Mouse (Mus musculus): Measurements from ENCODE around the gene Ccdc61. TPM values are rescaled to one million over a fixed set of nuclear protein-coding genes. Genes with fewer than 3 reads are reported as not detected.
A peak's percentile ranks its signal among the peaks of the same experiment; 100 is the strongest.

Gene Ccdc61
- polyA plus RNA-seq (2012; rRNA removed): 13.0 and 25.5 TPM in 2 replicates

DNA sequence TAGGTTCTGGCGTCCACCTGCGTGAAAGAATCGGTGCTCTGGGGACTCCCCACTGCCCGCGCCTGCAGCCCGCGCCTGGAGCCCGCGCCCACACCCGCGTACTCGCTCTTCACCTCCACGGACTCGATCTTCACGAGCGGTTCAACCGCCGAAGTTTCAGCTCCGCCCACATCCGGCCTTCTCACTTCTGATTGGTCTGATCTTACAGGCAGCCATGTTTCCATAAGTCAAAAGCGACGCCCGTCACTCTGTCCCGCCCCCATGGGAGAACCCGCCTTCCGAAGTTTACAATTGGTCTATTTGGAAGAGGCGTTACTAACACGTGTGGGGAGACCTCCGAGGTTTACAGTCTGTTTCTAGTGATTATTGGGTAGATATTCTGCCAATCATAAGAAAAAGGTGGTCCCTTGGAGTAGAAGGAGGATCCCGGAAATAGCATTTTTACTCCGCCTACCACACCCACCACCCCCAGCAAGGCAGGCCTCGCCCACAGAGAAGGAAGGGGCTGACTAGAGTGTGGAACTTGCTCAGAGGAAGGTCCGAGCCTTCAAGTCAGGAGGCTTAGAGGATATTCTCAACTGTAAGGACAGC lies at the start of gene Ccdc61:
Gene Ccdc61 (minus strand): TSS at position 175 of the 591 bp plus-strand sequence.
- DNase-seq (ENCODE audit: low read depth in 1 of 2, low spot score in 2 of 2): peak; percentile 92 to 99
- TF ChIP-seq CTCF (IDR thresholded peaks at IDR 0.05; ENCODE audit: extremely low read depth, insufficient read depth, insufficient read length, insufficient replicate concordance): no peak
- TF ChIP-seq POLR2A (IDR thresholded peaks at IDR 0.05; ENCODE audit: low read depth, low read length): peak; percentile 72
- under 1% methylated on average over 33 of the region's 33 CpGs for WGBS
- Histone ChIP-seq H3K36me3 (ENCODE audit: control insufficient read depth, insufficient read depth, low read length) (no peaks in the 10 kb centered on the region), H3K4me1 (ENCODE audit: control insufficient read depth, insufficient read depth, insufficient read length) (no peaks in the 10 kb centered on the region; the same call in 1 of the 2 replicates), H3K4me3 (ENCODE audit: extremely low read depth, insufficient read depth, insufficient read length) (peak within 1 kb of the TSS; percentile 81), H3K27me3 (ENCODE audit: control insufficient read depth, insufficient read depth, low read length) (no peaks in the 10 kb centered on the region), H3K27ac (ENCODE audit: insufficient read depth, low read length) (peak within 1 kb of the TSS; percentile 36; the same call in 1 of the 2 replicates)

DNA sequence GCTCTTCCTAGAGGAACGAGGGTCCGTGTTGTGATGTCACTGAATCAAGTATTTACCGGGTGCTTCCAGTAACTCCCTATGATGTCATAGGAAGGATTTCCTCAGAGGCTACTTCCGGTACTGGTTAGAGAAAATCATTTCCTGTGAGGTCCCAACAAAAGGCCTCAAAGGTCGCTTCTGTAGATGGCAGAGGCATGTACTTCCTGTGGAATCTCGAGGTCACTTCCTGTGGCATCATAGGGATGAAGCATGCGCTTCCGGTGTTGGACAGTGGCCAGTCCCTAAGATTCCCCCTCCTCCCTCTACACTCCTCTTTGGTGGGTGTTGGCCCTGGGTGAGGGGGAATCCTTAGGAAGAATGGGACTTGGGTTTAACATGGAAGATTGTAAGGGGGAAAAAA lies 49.2 kb upstream of the Ccdc61 start:
- WGBS: 20% methylated on average over 8 of the region's 8 CpGs
- Histone ChIP-seq H3K27ac (ENCODE audit: insufficient read depth, low read length) (no peak overlapping the region), H3K36me3 (ENCODE audit: control insufficient read depth, insufficient read depth, low read length) (no peaks in the 10 kb centered on the region), H3K4me3 (ENCODE audit: extremely low read depth, insufficient read depth, insufficient read length) (no peak overlapping the region), H3K27me3 (ENCODE audit: control insufficient read depth, insufficient read depth, low read length) (peaks cover 27% of the 10 kb centered on the region), H3K4me1 (ENCODE audit: control insufficient read depth, insufficient read depth, insufficient read length) (peaks cover 8% of the 10 kb centered on the region; the same call in 1 of the 2 replicates)
- TF ChIP-seq POLR2A (IDR thresholded peaks at IDR 0.05; ENCODE audit: low read depth, low read length): no peak
- TF ChIP-seq CTCF (IDR thresholded peaks at IDR 0.05; ENCODE audit: extremely low read depth, insufficient read depth, insufficient read length, insufficient replicate concordance): no peak
- no peak for DNase-seq (ENCODE audit: low read depth in 1 of 2, low spot score in 2 of 2)

DNA sequence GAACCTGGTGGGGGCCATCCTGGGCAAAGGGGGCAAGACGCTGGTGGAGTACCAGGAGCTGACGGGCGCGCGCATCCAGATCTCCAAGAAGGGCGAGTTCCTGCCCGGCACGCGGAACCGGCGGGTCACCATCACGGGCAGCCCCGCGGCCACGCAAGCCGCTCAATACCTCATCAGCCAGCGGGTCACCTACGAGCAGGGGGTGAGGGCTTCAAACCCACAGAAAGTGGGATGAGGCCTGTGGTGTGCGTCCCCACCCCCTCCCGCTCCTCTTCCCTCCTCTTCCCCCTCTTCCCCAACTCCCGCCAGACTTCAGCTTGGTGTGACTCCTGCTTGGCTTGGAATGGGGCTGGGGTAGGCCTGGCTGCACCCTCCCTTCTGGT lies 48.2 kb upstream of the Ccdc61 start:
- no peak for TF ChIP-seq CTCF (IDR thresholded peaks at IDR 0.05; ENCODE audit: extremely low read depth, insufficient read depth, insufficient read length, insufficient replicate concordance)
- no peak for TF ChIP-seq POLR2A (IDR thresholded peaks at IDR 0.05; ENCODE audit: low read depth, low read length)
- DNase-seq (ENCODE audit: low read depth in 1 of 2, low spot score in 2 of 2): no peak
- 4% methylated on average over 20 of the region's 21 CpGs for WGBS

DNA sequence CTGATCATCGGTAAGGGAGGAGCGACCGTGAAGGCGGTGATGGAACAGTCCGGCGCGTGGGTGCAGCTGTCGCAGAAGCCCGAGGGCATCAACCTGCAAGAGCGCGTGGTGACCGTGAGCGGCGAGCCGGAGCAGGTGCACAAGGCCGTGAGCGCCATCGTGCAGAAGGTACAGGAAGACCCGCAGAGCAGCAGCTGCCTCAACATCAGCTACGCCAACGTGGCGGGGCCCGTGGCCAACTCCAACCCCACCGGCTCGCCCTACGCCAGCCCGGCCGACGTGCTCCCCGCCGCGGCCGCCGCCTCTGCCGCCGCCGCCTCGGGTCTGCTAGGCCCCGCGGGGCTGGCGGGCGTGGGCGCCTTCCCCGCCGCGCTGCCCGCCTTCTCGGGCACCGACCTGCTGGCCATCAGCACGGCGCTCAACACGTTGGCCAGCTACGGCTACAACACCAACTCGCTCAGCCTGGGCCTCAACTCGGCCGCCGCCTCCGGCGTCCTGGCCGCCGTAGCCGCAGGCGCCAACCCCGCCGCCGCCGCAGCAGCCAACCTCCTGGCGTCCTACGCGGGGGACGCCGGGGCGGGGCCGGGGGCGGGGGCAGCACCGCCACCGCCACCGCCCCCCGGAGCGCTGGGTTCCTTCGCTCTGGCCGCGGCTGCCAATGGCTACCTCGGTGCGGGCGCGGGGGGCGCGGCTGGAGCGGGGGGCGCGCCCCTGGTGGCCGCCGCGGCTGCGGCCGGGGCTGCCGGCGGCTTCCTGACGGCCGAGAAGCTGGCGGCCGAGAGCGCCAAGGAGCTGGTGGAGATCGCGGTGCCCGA lies 47.6 kb upstream of the Ccdc61 start:
- peak in 1 of 2 experiments; percentile 4 for DNase-seq (ENCODE audit: low read depth in 1 of 2, low spot score in 2 of 2)
- TF ChIP-seq CTCF (IDR thresholded peaks at IDR 0.05; ENCODE audit: extremely low read depth, insufficient read depth, insufficient read length, insufficient replicate concordance) (no peak), POLR2A (IDR thresholded peaks at IDR 0.05; ENCODE audit: low read depth, low read length) (no peak)
- H3K27ac ChIP-seq (ENCODE audit: insufficient read depth, low read length): no peak overlapping the region
- whole genome bisulfite sequencing: 2% methylated on average over 106 of the region's 107 CpGs
- H3K27me3 ChIP-seq (ENCODE audit: control insufficient read depth, insufficient read depth, low read length): peaks cover 22% of the 10 kb centered on the region
- H3K36me3 ChIP-seq (ENCODE audit: control insufficient read depth, insufficient read depth, low read length): no peaks in the 10 kb centered on the region
- peaks cover 8% of the 10 kb centered on the region; the same call in 1 of the 2 replicates for H3K4me1 ChIP-seq (ENCODE audit: control insufficient read depth, insufficient read depth, insufficient read length)
- peak overlapping the region; percentile 61; the same call in 1 of the 2 replicates for H3K4me3 ChIP-seq (ENCODE audit: extremely low read depth, insufficient read depth, insufficient read length)

More for the DNA sequence above, 48.2 kb upstream of the Ccdc61 start:
- Histone ChIP-seq H3K27ac (ENCODE audit: insufficient read depth, low read length) (no peak overlapping the region), H3K27me3 (ENCODE audit: control insufficient read depth, insufficient read depth, low read length) (peaks cover 25% of the 10 kb centered on the region), H3K4me3 (ENCODE audit: extremely low read depth, insufficient read depth, insufficient read length) (peak overlapping the region; percentile 32; the same call in 1 of the 2 replicates), H3K36me3 (ENCODE audit: control insufficient read depth, insufficient read depth, low read length) (no peaks in the 10 kb centered on the region), H3K4me1 (ENCODE audit: control insufficient read depth, insufficient read depth, insufficient read length) (peaks cover 8% of the 10 kb centered on the region; the same call in 1 of the 2 replicates)

DNA sequence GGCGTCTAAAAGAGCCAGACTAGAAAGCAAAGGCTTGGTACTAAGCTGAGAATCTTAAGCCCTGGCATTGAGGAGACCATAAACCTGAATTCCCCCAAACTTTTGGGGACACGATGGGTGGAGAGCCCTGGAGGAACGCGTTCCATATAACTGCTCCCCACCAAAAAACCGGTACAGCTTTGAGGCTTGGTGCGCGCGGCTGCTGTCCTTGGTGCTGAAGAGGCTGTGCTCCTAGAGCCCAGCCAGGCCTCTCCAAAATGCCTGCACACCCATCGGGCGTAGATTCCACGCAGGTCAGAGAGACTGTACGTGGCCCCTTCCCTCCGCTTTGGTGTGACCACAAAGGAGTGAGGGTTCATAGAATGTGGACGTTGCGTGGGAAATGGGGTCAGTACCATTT lies 41.2 kb upstream of the Ccdc61 start:
- H3K4me3 ChIP-seq (ENCODE audit: extremely low read depth, insufficient read depth, insufficient read length): no peak overlapping the region
- no peaks in the 10 kb centered on the region for H3K36me3 ChIP-seq (ENCODE audit: control insufficient read depth, insufficient read depth, low read length)
- TF ChIP-seq CTCF (IDR thresholded peaks at IDR 0.05; ENCODE audit: extremely low read depth, insufficient read depth, insufficient read length, insufficient replicate concordance) (no peak), POLR2A (IDR thresholded peaks at IDR 0.05; ENCODE audit: low read depth, low read length) (no peak)
- peak in 1 of 2 experiments; percentile 7 for DNase-seq (ENCODE audit: low read depth in 1 of 2, low spot score in 2 of 2)
- WGBS: 22% methylated on average over 15 of the region's 15 CpGs
- H3K27ac ChIP-seq (ENCODE audit: insufficient read depth, low read length): no peak overlapping the region
- H3K4me1 ChIP-seq (ENCODE audit: control insufficient read depth, insufficient read depth, insufficient read length): no peaks in the 10 kb centered on the region; the same call in 1 of the 2 replicates
- H3K27me3 ChIP-seq (ENCODE audit: control insufficient read depth, insufficient read depth, low read length): no peaks in the 10 kb centered on the region; the same call in 1 of the 2 replicates

DNA sequence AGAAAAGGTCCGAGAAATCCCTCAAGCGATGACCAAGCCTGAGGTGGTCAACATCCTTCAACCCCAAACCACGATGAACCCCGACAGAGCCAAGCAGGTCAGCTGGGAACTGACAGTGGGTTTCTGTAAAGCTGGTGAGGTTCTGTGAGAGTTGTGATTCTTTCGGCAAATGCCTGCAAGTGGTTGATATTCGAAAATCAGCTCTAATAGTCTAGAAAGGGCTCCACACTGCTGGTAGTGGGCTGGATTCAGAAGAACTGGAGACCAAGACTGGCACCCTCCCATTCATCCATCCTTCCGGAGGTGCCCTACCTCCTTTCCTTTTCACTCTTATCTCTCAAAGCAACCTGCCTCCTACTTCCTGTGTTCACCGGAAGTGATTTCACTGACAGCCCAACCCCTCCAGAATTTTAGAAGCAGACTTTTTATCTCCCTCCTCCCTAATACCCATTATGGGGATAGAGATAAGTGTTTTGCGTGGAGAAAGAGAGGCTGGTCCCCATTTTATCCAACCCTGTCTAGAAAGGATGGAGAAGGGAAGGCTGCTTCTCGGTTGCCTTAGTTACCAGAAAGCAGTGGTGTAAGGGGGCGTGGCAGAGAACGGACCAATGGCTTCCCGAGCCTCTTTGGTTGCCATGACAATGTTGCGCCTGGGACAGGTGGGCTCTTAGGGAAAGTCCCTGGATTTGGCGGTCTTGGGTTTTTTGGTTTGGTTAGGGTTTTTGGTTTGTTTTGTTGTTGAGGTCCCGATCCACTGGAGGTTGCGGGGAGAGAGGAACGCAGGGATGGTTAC lies 40.5 kb upstream of the Ccdc61 start:
- TF ChIP-seq POLR2A (IDR thresholded peaks at IDR 0.05; ENCODE audit: low read depth, low read length): no peak
- no peak for TF ChIP-seq CTCF (IDR thresholded peaks at IDR 0.05; ENCODE audit: extremely low read depth, insufficient read depth, insufficient read length, insufficient replicate concordance)
- Histone ChIP-seq H3K36me3 (ENCODE audit: control insufficient read depth, insufficient read depth, low read length) (no peaks in the 10 kb centered on the region), H3K4me3 (ENCODE audit: extremely low read depth, insufficient read depth, insufficient read length) (no peak overlapping the region), H3K27me3 (ENCODE audit: control insufficient read depth, insufficient read depth, low read length) (no peaks in the 10 kb centered on the region; the same call in 1 of the 2 replicates), H3K4me1 (ENCODE audit: control insufficient read depth, insufficient read depth, insufficient read length) (no peaks in the 10 kb centered on the region; the same call in 1 of the 2 replicates), H3K27ac (ENCODE audit: insufficient read depth, low read length) (no peak overlapping the region)
- no peak for DNase-seq (ENCODE audit: low read depth in 1 of 2, low spot score in 2 of 2)
- WGBS: 15% methylated on average over 18 of the region's 18 CpGs
